Mouse (Mus musculus) adrenal gland, adult 2 months (tissue): ENCODE data around the gene Olfr111. TPM values are rescaled to one million over a fixed set of nuclear protein-coding genes. Genes with fewer than 3 reads are reported as not detected.
"Not testable (repeated sequence)": the region's sequence is repeated elsewhere in the genome, so short reads cannot be mapped to it uniquely, and the experiment has no call there.

ENCODE experiments used
- DNase-seq: peaks from one replicate; pipeline ENCODE4 v3.0.0; 2021
- long read RNA-seq: library from polyadenylated mRNA; stranded (forward); transcript quantifications from one replicate; pipeline ENCODE4 v2.0.0, GENCODE M21; 2021
- polyA plus RNA-seq: library from polyadenylated mRNA; depleted of rRNA; stranded (reverse); fragments of >200 nt; gene quantifications from 2 replicates; pipeline ENCODE4 v1.2.3, GENCODE M21; 2012; rRNA removed
- total RNA-seq, 2 experiments: library from RNA; stranded (reverse); gene quantifications; 2 replicates each; pipeline ENCODE4 v1.2.3; 2021

Olfr111 gene
- total RNA-seq (under 1 TPM; 0.14 to 0.17 TPM), polyA plus RNA-seq (0.09 and 0.73 TPM in 2 replicates)
- long read RNA-seq: 0 reads

DNA sequence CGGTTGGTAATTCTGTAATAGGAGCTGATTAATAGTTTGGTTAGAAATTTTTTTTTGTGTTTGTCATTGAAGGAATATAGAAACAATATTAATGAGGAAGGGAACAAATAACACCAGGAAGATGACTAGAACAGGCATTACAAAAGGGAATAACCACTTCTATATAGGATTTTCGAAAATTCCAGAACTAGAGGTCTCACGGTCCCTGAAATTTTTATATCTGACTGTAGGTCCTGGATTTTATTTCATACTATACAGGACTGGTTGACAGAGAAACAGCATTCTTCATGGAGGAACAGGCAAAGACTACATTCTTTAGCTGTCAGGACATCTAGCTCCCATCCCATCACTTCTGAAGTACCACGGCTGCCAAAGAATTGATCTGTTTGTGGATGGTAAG, at the start of gene Olfr111:
Olfr111 (plus strand) TSS at position 301 of the 400 bp plus-strand sequence.
- no peak for DNase-seq

DNA sequence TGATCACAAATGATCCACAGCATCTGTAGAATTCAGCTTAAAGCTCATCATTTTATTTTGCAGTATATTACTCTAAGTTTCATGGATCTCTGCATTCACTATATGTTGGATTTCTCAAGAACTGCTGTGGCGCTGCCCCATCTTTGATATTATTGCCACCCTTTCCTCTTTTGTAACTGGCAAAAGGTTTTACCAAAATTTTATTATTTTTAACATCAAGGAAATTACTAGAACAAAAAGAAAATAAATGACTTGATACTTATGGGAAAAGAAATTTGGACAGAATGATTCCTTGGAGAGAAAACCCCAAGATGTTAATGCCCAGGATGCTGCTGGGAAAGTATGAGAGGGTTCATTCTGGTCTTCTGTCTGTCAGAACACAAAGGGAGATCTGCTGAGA, 49.2 kb upstream of the Olfr111 start, which contains the start of gene Olfr109:
Olfr109 (plus strand) TSS at position 301 of the 400 bp plus-strand sequence.
- no peak for DNase-seq

DNA sequence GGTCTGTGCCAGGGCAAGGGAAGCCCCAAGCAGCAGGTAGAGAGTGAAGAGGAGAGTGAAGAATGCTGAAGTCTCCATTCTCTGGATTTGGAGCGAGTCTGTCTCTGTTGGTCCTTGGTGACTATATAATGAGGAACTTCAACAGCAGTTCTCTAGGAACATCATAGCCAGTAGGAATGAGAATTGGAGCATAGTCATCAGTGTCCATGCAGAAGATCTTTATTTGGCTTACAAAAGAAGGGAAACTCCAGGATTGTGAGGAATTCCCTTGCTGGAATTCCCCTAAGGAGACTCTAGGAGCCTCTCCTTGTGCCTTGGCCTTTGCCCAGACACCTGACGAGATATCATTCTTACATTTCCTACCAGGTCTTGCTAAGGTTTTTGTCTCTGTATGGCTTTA, 24.4 kb upstream of the Olfr111 start, which contains the start of gene H2-M2:
H2-M2 (minus strand) TSS at position 101 of the 400 bp plus-strand sequence.
- DNase-seq: no peak

DNA sequence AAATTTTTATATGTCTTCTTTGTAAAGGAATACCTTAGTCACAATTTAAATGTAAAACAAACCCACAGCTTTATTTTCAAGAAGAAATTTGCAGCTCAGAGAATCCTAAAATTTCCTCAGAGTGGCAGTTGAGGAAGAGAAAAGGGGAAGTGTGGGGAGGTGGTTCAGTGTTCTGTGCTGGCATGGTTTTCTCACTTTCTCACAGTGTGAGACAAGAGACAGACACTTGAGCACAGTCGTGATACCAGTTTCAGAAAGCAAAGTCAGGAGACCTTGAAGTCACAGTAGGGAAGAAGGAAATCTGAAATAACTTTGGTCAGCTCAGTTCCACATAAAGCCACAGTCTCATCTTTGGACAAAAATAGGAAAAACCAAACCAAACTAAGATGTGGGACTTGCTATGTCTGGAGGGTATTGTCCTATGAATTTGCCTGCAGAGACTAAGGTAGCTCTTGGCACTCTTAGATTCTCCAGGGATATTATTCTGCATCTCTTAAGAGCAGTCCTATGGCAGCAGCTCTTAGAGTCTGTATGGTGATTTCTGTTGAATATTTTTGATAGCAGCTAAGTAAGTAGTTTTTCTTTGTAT, 15.8 kb upstream of the Olfr111 start, which contains the start of gene Olfr110:
Olfr110 (plus strand) TSS at position 539 of the 589 bp plus-strand sequence.
- no peak for DNase-seq

DNA sequence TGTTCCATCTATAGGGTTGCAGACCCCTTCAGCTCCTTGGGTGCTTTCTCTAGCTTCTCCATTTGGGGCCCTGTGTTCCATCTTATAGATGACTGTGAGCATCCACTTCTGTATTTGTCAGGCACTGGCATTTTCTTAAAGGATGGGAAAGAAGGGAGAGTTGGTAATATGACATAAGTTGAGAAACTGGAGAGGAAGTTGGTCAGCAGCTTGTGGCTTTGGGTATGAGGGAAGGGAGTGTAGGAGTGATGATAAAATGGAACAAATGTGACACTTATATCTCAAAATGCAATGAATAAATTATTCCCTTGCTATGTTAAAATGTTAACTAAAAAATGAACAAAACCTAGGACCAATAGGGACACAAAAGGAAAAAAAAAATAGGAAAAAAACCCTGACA, 16.8 kb downstream of the Olfr111 start:
- DNase-seq: not testable (repeated sequence)

DNA sequence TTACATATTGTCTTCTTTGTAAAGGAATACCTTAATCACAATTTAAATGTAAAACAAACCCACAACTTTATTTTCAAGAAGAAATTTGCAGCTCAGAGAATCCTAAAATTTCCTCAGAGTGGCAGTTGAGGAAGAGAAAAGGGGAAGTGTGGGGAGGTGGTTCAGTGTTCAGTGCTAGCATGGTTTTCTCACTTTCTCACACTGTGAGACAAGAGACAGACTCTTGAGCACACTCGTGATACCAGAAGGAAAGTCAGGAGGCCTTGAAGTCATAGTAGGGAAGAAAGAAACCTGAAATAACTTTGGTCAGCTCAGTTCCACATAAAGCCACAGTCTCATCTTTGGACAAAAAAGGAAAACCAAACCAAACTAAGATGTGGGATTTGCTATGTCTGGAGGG, 17.6 kb downstream of the Olfr111 start:
- not testable (repeated sequence) for DNase-seq

DNA sequence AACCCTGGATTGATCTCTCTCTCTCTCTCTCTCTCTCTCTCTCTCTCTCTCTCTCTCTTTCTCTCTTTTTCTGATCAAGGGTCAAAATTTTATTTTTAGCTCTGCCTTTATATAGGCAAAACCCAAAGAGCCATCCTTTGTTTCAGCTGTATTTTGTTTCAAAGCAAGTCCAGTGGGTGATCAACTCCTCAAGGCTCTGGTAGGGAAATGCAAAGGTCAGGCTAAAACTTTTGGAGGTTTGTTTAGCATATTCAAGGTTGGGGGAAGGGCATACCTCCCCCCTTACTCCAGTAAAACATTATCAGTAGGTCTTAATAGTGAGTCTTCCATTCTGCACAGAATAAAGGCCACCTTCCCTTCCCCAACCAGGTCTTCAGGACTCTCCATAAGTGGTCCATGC, 27.3 kb downstream of the Olfr111 start:
- DNase-seq: no peak

DNA sequence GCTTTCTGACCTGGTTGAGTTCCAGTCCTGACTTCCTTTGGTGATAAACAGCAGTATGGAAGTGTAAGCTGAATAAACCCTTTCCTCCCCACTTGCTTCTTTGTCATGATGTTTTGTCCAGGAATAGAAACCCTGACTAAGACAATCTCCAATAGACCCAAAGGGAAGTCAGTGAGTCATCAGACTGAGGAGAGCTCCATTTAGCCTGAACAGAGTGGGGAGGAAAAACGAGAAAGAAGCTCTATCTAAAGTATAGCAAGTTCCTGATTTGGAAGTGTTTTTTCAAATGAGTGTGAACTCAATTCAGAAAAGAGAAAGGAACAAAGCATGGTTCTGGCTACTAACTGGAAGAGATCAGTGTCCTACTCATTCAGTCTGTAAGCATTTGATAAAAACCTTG, 30.6 kb downstream of the Olfr111 start:
- not testable (repeated sequence) for DNase-seq

DNA sequence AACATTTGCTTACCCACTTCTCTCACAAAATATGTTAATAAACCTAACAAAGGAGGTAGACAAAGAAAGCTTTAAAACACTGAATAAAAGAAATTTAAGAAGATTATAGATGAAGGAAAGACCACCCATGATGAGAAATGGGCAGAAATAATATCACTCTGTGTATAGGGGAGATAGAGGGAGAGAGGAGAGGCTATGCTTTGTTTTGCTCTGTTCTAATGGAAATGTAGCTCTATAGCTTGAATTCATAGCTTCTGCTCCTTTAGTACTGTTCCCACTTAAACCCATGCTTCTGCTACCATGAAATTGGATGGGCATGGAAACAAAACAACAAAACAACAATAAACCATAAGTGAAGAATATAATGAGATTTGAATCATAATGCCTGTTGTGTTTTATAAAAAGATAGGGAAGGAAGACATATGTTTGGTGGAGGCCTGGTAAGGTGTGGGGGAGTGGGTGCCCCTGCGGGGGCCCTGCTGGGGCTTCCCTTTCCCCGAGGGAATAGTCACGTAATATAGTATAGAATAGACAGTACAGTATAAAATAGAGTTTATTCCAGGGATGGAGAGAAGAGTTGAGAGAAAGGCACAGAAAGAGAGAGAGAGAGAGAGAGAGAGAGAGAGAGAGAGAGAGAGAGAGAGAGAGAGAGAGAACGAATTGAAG, 33.8 kb downstream of the Olfr111 start:
- DNase-seq: no peak

DNA sequence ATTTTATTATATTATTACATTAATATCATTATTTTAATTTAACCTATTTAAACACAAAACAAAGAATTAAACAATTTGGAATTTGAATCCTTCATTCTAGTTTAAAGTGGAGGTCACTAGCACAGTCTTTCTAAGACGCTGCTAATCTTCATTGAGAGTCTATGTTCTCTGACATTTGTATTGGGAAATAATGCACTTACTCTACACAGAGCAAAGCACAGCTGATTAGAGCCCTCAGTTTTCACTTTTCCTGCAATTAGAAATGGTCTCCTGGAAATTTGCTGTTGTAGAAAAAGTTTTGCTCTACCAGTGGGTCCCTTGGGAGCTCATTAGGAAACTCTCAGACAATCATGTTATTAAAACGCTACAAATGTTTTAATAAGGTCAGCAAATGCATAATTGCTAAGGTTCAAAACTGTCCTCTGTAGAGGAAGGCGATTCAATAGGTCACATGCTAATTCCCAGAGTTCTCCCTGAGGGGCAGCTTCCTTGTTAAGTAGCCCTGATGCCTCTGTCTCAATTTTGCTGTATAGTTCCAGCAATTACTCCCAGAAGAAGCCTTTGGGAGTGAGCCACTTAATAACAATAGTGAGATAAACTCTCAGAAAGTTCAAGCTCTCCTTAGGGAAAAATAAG, 36.1 kb downstream of the Olfr111 start:
- no peak for DNase-seq

DNA sequence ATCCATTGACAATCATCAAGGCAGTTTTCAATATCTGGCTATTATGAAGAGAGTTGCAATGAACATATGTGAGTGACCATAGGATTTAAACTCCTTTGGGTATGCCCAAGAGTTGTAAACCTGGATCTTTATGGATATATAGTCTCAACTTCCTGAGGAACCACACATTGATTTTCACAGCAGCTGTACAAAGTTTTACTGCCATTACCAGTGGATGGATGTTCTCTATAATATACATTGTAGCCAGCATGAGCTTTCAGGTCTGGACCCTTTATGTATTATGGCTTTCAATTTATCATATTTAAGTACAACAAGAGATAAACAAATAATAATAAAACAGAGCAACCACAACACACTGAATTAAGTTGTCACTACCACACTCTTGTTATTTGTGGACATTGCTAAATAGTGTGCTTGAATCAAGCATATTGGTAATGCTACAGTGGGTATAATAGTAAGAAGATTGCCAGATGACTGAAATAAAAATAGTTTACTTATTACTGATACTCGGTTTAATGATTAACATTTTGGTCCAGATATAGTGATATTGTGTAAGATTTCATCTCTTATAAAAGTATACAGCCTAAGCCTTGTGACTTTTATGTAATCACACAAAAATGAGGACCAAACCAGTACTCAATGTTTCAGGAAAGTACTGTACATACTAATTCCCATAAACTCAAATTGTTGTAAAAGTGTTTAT, 51.2 kb downstream of the Olfr111 start:
- DNase-seq: no peak

DNA sequence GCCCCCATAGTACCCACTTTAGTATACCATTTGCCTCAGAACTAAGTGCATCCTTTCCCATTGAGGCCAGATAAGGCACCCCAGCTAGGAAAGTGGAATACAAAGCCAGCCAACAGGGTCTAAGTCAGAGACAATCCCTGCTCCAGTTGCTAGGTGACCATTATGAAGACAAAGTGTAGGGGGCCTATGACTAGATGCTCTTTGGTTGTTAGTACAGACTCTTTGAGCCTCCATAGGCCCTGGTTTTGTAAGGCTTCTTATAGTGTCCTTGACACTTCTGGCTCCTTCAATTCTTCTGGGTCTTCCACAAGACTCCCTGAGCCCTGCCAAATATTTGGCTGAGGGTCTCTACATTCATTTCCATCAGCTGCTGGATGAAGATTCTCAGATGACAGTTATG, 61.5 kb downstream of the Olfr111 start, which contains the start of gene Olfr112:
Olfr112 (minus strand) TSS at position 101 of the 400 bp plus-strand sequence.
- no peak for DNase-seq

DNA sequence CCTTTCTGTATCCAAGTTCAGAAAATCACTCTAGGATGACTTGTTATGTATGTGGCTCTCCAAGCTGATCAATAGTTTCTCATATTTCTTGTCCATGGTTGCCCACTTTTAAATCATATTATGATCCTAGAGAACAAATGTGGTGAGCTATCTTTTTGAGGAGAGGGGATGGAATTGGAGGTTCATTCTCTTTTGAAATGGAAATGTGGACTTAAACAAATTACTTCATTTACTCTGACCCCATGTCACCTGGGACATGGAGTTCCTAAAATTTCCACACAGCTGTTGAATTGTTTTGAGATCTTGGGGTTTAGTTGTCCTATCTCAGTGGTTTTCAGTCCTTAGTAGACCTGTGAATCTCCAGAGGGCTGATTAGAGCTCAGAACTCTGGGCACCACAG, 69.7 kb downstream of the Olfr111 start, which contains the start of gene Olfr113:
Olfr113 (minus strand) TSS at position 101 of the 400 bp plus-strand sequence.
- DNase-seq: no peak

Other genes with a start within 250 kb of the Olfr111 start
- gene Olfr98, start 244.3 kb upstream of the Olfr111 start, total RNA-seq: not detected
- gene Olfr98, start 244.3 kb upstream of the Olfr111 start, polyA plus RNA-seq: not detected in 2 replicates
- gene H2-M3, start 237.8 kb upstream of the Olfr111 start, total RNA-seq: 1 to 10 TPM; 3.3 to 6.6 TPM
- 3.5 and 4.3 TPM in 2 replicates for gene H2-M3, start 237.8 kb upstream of the Olfr111 start, polyA plus RNA-seq
- gene Olfr99, start 224.6 kb upstream of the Olfr111 start, total RNA-seq: not detected
- not detected in 2 replicates for gene Olfr99, start 224.6 kb upstream of the Olfr111 start, polyA plus RNA-seq
- gene Olfr101, start 203.7 kb upstream of the Olfr111 start, total RNA-seq: not detected
- gene Olfr101, start 203.7 kb upstream of the Olfr111 start, polyA plus RNA-seq: not detected in 2 replicates
- gene Olfr102, start 191.0 kb upstream of the Olfr111 start, total RNA-seq: not detected
- gene Olfr102, start 191.0 kb upstream of the Olfr111 start, polyA plus RNA-seq: not detected in 2 replicates
- not detected for gene Olfr103, start 168.3 kb upstream of the Olfr111 start, total RNA-seq
- not detected in 2 replicates for gene Olfr103, start 168.3 kb upstream of the Olfr111 start, polyA plus RNA-seq
- gene Olfr104-ps, start 148.4 kb upstream of the Olfr111 start, total RNA-seq: not detected
- gene Olfr104-ps, start 148.4 kb upstream of the Olfr111 start, polyA plus RNA-seq: not detected in 2 replicates
- not detected for gene Olfr105-ps, start 129.0 kb upstream of the Olfr111 start, total RNA-seq
- gene Olfr105-ps, start 129.0 kb upstream of the Olfr111 start, polyA plus RNA-seq: not detected in 2 replicates
- gene Olfr106-ps, start 117.6 kb upstream of the Olfr111 start, total RNA-seq: not detected
- not detected in 2 replicates for gene Olfr106-ps, start 117.6 kb upstream of the Olfr111 start, polyA plus RNA-seq
- not detected for gene Olfr107, start 108.8 kb upstream of the Olfr111 start, total RNA-seq
- not detected in 2 replicates for gene Olfr107, start 108.8 kb upstream of the Olfr111 start, polyA plus RNA-seq
- not detected for gene Olfr108, start 62.5 kb upstream of the Olfr111 start, total RNA-seq
- not detected in 2 replicates for gene Olfr108, start 62.5 kb upstream of the Olfr111 start, polyA plus RNA-seq
- gene Olfr109, start 49.1 kb upstream of the Olfr111 start, total RNA-seq: not detected
- not detected in 2 replicates for gene Olfr109, start 49.1 kb upstream of the Olfr111 start, polyA plus RNA-seq
- gene H2-M2, start 24.5 kb upstream of the Olfr111 start, total RNA-seq: 1 to 10 TPM in 1 of 2 experiments, under 1 TPM in 1; 0.43 to 1.7 TPM
- gene H2-M2, start 24.5 kb upstream of the Olfr111 start, polyA plus RNA-seq: 0.62 and 0.90 TPM in 2 replicates
- gene Olfr110, start 15.6 kb upstream of the Olfr111 start, total RNA-seq: not detected
- 0.09 and 0.11 TPM in 2 replicates for gene Olfr110, start 15.6 kb upstream of the Olfr111 start, polyA plus RNA-seq
- not detected for gene Olfr112, start 61.4 kb downstream of the Olfr111 start, total RNA-seq
- gene Olfr112, start 61.4 kb downstream of the Olfr111 start, polyA plus RNA-seq: not detected in 2 replicates
- not detected for gene Olfr113, start 69.6 kb downstream of the Olfr111 start, total RNA-seq
- gene Olfr113, start 69.6 kb downstream of the Olfr111 start, polyA plus RNA-seq: not detected in 2 replicates
- not detected for gene Olfr114, start 84.7 kb downstream of the Olfr111 start, total RNA-seq
- not detected in 2 replicates for gene Olfr114, start 84.7 kb downstream of the Olfr111 start, polyA plus RNA-seq
- not detected for gene Olfr115, start 119.1 kb downstream of the Olfr111 start, total RNA-seq
- gene Olfr115, start 119.1 kb downstream of the Olfr111 start, polyA plus RNA-seq: not detected in 2 replicates
- not detected for gene Olfr116, start 119.2 kb downstream of the Olfr111 start, total RNA-seq
- gene Olfr116, start 119.2 kb downstream of the Olfr111 start, polyA plus RNA-seq: not detected in 2 replicates
- not detected for gene Olfr117, start 155.8 kb downstream of the Olfr111 start, total RNA-seq
- gene Olfr117, start 155.8 kb downstream of the Olfr111 start, polyA plus RNA-seq: not detected in 2 replicates
- not detected for gene Olfr118, start 159.0 kb downstream of the Olfr111 start, total RNA-seq
- not detected in 2 replicates for gene Olfr118, start 159.0 kb downstream of the Olfr111 start, polyA plus RNA-seq
- gene Olfr119, start 188.5 kb downstream of the Olfr111 start, total RNA-seq: not detected
- gene Olfr119, start 188.5 kb downstream of the Olfr111 start, polyA plus RNA-seq: not detected in 2 replicates
- gene Olfr120, start 213.8 kb downstream of the Olfr111 start, total RNA-seq: not detected
- gene Olfr120, start 213.8 kb downstream of the Olfr111 start, polyA plus RNA-seq: not detected in 2 replicates
- gene Olfr121, start 240.8 kb downstream of the Olfr111 start, total RNA-seq: not detected
- not detected in 2 replicates for gene Olfr121, start 240.8 kb downstream of the Olfr111 start, polyA plus RNA-seq